Mouse (Mus musculus): ENCODE measurements around the gene Arfgap2.

Gene Arfgap2

DNA sequence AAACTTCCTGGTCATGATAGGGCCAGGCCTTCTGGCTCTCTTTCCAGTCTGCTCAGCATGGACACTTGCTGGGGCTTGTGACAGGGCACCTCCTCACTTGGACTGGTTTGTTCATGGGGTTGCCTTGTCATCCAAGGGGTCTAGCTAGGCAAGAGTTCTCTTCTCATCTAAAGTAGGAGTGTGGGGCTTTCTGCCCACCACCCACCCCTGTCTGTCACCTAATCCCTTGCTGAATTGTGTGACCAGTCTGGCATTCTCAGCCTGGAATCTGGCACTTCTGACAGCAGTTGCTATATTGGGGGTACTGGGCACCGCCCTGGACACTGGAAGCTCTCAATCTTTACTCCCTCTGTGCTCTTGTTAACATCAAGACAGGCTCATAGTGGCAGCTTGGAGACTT, 5.3 kb upstream of the Arfgap2 start:
- no peak for DNase-seq

- DNase-seq, result no peak
Observed at GRCm38 (mm10) chr2:91263692-91264660, 798 bp upstream of the Arfgap2 start.

GRCm38 (mm10) chr2:91268042-91268441, 3.3 kb downstream of the Arfgap2 start:
- DNase-seq, result no peak

DNA sequence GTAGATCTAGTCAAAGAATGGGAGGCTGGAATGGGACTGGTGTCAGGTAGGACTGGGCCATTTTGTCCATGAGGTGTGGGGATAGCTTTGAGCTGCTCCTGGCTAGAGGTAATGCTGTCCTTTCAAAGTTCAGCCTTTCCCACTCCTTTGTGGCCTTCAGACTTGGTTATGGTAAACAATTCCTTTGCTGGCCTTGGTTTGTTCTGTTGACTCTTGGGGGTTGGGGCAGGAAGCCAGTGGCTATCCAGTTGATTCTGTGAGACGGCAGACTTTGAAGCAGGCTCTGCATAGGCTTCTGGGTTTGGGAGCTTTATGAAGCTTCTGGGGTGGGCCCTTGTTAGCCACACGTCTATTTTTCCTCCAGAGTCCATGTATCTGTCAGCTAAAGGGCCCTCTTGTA, 3.9 kb downstream of the Arfgap2 start:
- DNase-seq, result no peak

GRCm38 (mm10) chr2:91269687-91270133, 4.9 kb downstream of the Arfgap2 start:
- DNase-seq, result no peak

DNA sequence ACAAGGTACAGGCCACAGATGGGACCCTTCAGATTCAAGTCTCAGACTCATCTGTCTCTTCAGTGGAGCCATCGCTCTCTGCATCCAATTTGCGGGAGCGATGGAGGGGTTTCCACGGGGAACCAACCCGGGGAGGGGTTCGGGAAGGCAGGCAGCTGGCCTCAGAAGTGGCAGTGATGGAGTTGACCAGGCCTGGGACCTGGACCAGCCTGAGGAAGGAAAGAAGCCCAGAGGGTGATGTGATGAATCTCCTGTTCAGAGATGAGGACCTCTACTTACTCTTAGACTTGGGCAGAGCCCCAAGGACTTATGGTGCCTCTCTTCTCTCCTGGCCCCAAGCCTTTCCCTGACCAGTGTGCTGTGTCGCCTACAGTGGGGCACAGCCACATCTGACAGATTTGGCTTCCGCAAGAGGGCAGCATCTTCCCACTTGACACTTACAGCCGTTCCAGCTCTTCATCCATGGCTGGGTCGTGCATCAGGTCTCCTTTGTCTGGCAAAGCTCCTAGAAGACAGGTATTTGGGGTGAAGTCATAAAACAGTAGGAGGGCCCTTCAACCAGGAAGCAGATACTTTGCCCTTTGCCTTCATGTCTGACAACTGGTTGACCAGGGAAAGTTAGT, 14.1 kb downstream of the Arfgap2 start:
- no peak for DNase-seq

- DNase-seq, result no peak
Observed at GRCm38 (mm10) chr2:91279372-91279755, 14.6 kb downstream of the Arfgap2 start.

- DNase-seq, result no peak
Observed at GRCm38 (mm10) chr2:91281366-91281765, 16.6 kb downstream of the Arfgap2 start.

DNA sequence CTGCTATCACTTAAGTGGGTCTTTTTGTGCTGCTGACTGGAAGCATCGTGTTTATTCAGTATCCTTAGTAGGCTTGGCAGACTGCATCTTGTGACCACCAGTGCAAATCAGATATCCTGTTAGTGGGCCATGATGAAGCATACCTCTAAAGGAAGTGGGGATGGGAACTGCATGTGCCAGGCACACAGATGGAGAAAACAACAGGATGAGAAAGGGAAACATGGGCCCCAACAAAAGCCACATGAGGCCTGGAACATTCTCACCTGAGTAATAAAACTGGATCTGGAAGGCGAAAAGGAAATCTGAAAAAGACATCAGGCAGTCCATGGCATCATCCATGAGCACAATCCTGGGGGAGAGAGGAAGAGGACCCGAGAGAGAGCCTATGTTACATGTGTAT, 19.2 kb downstream of the Arfgap2 start:
- DNase-seq, result no peak

DNA sequence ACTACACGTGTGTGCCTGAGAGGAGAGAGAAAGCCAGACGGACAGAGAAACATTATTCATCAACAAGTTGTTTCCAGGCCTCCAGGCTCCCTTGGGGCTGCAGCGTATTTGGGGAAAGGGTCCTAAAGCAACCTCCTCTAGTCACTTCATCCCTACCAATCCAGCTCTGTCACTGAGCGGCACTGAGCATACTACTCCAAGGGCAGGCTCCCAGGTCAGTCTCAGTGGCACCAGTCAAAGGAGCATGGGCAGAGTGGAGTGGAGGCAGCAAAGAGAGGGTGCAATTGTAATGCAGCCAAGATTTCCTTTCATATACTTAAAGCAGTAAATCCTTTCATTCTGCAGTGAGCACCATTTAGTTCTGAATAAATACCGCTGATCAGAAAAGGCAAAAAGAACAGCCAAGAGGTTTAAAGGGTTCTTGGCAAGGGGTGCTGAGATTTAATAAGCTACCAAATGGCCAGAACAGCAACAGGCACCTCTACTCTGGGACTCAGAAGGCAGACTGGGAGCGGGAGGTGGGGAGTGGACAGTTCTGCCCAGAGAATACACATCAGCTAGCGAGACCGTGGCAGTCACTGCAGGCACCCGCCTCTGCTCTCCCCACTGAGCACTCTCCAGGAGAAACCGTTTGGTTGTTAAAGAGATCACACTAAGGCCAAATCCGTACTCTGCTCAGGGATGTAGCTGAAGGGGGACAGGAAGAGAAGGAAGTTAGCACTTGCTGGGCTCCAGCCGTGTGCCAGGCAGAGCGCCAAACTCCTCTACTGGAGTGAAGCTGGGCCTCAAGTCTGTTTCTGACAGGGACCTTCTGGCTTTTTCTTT, 19.8 kb downstream of the Arfgap2 start:
- no peak for DNase-seq

DNA sequence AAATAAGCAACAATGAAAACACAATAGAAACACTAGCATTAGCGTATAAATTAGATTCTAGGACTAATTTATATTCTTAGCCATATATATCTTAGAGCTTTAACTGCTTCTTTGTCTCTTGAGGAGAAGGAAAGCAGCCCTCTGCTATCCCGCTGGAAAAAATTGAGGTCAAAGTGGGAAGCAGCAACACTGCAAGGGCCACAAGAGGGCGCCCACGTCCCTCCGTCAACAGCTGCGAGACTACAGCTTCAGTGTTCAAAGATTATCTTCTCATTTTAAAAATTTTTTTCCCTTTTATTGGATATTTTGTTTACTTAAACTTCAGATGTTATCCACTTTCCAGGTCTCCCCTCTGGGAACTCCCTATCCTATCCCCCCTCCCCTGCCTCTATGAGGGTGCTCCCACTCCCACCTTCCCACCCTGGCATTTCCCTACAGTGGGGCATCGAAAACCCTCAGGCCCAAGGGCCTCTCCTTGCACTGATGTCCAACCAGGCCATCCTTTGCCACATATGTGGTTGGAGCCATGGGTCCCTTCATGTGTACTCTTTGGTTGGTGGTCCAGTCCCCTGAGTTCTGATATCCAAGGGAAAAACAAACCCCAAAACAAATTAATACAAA, 21.2 kb downstream of the Arfgap2 start:
- peak in 1 of 2 experiments; percentile 65 for DNase-seq

GRCm38 (mm10) chr2:91287563-91287962, 22.8 kb downstream of the Arfgap2 start:
- DNase-seq, result no peak

GRCm38 (mm10) chr2:91291197-91292007, 26.6 kb downstream of the Arfgap2 start:
- no peak for DNase-seq

GRCm38 (mm10) chr2:91294226-91294625, 29.5 kb downstream of the Arfgap2 start:
- no peak for DNase-seq

DNA sequence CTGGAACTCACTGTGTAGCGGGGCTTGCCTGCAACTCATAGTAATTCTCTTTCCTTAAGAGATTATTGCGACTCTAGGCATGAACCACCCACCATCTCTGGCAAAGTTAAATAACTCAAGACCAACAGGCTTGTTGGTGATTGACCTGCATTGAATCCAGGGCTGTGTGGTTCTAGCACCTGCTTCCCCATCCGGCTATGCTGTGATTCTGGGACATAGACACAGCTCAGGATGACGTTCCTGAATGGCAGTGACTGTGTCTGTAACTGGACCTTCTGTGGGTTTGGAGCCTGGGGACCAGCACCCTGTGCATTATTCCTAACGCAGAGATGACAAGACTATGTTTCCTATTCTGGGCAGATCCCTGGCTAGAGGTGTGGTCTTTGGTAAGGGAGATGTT, 31.1 kb downstream of the Arfgap2 start:
- DNase-seq, result no peak

DNA sequence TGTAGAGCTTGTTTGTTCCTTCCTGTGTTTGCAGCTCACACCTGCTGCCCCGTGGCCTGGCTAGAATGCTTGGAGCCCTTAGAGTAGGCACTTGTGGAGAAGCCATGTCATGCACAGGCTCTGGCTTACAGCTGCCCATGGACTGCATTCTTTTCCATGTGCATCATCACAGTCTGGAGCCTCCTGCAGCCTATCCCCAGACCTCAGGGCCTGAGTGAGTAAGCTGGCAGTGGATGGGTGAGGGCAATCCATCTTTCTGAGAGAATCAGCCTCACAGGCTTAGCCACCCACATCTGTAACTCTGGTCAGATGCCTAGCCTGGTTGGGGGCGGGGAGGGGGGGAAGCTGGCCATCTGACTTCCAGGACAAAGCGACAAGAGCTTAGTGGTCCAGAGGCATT, 34.4 kb downstream of the Arfgap2 start:
- no peak for DNase-seq

- no peak for DNase-seq
Observed at GRCm38 (mm10) chr2:91300784-91301183, 36.0 kb downstream of the Arfgap2 start.

- DNase-seq, result no peak
Observed at GRCm38 (mm10) chr2:91301836-91302235, 37.1 kb downstream of the Arfgap2 start.

DNA sequence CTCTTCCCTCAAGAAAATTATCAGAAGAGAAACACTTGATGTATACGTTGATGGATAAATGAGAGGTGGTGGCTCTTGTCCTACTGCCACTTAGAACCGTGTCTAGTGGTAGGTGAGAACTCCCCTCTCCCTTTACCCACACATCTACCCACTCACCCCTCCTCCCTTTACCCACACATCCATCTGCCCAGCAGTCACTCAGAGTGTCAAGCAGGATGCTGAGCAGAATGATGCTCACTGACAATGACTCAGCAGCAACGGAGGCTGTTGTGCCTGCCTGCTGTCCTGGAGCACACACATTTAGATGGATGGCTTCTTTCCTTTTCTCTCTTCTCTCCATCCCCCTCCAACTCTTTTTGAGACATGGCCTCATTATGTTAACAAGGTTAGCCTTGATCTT, 38.1 kb downstream of the Arfgap2 start:
- no peak for DNase-seq

DNA sequence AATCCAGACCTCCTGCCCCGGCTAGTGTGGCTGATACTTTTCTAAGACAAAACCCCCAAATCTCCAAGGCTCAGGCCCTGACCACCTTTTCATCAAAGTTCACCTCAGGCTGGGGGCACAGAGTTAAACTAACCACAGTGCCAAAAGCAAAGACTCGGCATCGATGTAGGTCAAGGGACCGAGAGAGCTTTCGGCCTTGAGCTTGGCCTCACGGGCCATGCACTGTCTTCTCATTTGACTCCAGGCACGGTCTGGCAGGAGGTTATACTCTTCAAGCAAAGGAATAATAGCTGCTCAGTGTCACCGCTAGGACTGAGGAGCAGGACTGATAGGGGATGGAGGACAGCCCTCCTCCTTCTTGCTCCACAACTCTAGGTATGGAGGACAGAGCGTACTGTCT, 41.2 kb downstream of the Arfgap2 start:
- DNase-seq, result no peak

DNA sequence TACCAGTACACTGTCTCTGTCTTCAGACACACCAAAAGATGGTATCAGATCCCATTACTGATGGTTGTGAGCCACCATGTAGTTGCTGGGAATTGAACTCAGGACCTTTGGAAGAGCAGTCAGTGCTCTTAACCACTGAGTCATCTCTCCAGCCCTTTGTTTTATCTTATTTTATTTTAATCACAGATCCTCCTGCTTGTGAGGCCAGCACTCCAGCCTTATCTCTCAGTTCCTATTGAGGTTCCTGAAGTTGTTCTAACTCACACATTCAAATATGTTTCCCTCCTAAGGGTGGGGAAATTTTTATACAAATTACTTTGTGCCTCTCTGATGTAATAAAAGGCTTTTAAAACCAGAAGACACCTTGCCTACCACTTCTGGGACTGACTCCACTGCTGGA, 41.8 kb downstream of the Arfgap2 start:
- DNase-seq, result no peak

DNA sequence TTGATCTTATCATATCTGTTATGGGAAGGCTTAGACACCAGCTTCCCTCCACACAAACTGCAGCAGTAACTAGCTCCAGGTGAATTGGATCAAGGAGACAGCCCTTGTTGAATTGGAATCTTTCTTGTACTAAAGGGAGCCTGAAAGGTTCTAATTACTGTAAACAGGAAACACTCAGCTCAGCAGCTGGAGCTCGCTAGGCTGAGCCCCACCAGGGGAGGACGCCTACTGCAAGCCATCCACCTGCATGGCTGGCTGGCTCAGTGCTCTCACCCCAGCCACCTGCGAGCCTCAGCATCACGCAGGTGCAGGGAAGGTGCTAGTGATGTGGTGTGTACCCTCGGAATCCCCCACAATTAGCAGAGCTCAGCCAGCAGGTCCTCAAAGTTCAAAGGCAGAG, 43.9 kb downstream of the Arfgap2 start:
- no peak for DNase-seq
